Mouse (Mus musculus) embryo, embryonic 11 days (tissue): ENCODE measurements around the gene Tnpo1.
A peak's percentile ranks its signal among the peaks of the same experiment; 100 is the strongest.

Experiments used
- DNase-seq: peaks from one replicate; pipeline ENCODE4 v3.0.0-alpha.2; 2015

The Tnpo1 gene

GRCm38 (mm10) chr13:98926213-98926957 lies at the start of gene Tnpo1:
TSS of gene Tnpo1 (minus strand) at chr13:98926384.
- DNase-seq, result peak; percentile 95

GRCm38 (mm10) chr13:98972090-98972489 lies 45.9 kb upstream of the Tnpo1 start:
- no peak for DNase-seq

DNA sequence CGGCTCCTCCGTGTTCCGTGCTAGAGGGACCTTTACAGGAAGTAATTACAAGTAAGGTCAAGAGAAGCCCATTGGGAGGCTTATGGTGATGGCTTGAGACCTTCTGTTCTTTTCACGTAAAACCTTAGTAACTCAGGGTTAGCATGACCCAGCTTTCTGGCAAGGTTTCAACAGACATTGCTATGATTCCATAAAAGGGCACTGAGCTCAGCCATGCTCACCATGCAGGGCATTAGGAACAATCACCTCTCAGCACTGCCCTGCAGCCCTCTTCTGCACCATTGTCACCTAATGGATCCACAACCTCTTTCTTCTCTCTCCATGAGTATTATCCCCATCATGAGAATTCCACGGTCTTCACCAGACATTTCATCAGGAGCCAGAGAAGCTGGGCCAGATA lies 45.5 kb upstream of the Tnpo1 start:
- DNase-seq, result no peak

DNA sequence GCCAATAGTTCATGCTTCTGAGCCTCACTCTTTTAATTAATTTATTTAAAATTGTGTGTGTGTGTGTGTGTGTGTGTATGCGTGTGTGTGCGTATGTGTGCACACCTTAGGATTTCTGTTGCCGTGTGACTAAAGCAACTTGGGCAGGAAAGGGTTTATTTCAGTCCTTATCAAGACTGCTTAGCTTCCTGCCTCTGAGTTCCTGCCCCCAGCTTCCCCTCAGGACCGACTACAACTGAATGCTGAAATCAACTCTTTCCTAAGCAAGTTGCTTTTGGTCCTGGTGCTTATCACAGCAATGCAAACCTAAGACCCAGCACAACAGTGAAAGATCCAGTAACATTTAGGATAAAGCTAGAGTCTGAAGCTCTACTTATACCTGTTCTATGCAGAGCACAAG lies 42.3 kb upstream of the Tnpo1 start:
- no peak for DNase-seq

DNA sequence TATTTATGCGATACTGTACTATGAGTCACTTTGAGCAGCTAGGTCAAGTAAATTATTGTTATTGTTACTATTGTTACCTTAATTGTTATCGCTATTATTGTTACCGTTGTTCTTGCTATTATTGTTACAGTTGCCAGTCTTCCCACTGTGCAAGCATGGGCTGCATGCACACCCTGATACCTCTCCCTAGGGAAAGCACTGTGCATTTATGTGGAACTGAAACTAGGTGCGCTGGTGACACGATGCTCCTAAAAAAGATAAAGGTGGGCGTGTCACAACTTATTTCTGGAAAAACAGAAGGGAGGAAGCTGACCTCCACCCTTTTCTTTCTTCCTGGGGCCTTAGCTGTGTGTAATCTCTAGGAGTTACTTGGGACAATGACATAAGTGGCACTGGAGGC lies 41.8 kb upstream of the Tnpo1 start:
- DNase-seq, result no peak

GRCm38 (mm10) chr13:98966583-98966982 lies 40.4 kb upstream of the Tnpo1 start:
- no peak for DNase-seq

- DNase-seq, result no peak
These were observed 37.4 kb upstream of the Tnpo1 start for GRCm38 (mm10) chr13:98963612-98964011.

GRCm38 (mm10) chr13:98958177-98958576 lies 32.0 kb upstream of the Tnpo1 start:
- peak; percentile 34 for DNase-seq

GRCm38 (mm10) chr13:98956209-98956608 lies 30.0 kb upstream of the Tnpo1 start:
- no peak for DNase-seq

DNA sequence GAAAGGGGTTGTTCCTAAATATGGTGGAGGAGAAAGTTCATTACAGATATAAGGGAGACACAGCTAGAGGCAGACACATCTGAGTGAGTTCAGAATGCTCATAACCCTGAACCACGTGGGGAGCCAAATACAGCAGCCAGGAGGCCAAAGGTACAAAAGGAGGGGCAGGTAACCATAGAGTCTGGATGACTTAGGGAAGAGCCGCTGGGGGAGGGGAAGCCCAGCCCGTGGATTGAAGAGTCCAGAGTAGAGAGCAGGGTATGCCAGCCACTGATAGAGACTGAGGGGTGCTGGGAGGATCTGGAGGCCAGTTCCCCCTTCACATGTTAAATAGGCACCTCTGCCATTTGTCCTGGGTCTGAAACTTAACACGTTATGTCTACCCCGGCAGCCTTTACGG lies 29.5 kb upstream of the Tnpo1 start:
- DNase-seq, result no peak

- DNase-seq, result no peak
These were observed 29.0 kb upstream of the Tnpo1 start for GRCm38 (mm10) chr13:98955226-98955625.

DNA sequence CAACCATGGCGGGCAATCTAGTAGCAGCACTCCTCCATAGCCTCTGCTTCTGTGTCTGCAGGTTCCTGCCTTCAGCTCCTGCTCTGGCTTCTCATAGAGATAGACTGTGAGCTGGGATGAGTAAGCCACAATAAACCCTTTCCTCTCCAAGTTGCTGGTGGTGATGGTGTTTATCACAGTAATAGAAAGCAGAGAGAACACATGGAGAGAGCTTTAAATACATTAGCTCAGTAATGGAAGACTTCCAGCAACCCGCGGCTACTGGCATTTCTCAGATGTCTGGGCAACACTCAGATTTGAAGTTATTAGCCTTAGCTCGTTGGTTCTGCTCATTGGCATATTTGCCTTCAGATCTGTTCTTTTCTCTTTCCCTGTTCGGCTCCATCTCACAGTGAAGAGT lies 27.6 kb upstream of the Tnpo1 start:
- no peak for DNase-seq

- DNase-seq, result no peak
These were observed 25.8 kb upstream of the Tnpo1 start for GRCm38 (mm10) chr13:98951951-98952350.

DNA sequence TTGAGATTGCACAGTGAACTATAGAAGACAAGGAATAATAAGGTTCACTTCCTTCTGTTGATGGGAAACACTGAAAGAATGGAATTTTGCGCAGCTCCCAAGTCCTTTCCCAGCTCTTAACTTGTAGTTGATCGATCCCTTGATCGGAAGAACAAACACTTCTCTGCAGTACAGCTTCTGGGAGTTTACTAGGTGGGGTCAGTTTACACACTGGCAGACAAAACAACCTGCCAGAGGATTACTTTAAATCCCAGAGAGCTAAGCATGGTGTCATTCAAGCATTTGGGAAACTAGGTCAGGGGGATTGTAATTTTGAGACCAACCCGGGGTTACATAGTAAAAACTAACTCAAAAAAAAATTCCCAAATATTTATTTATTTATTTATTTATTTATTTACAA lies 22.0 kb upstream of the Tnpo1 start:
- no peak for DNase-seq

DNA sequence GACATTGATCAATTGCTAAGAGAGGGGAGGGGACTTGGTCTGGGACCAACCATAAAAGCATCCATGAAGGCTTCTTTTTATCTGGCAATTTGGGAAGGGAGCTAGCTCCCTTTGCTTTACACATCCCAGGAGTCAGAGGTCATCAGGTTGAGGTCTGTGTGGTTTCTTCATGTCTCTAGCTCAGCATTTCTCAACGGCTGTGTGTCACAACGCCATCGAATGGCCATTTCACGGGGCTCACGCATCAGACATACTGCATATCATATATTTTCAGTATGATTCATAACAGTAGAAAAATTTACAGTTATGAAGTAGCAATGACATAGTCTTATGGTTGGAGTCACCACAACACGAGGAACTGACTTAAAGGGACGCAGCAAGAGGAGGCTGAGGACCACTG lies 20.2 kb upstream of the Tnpo1 start:
- no peak for DNase-seq

- DNase-seq, result no peak
These were observed 19.7 kb upstream of the Tnpo1 start for GRCm38 (mm10) chr13:98945908-98946307.

DNA sequence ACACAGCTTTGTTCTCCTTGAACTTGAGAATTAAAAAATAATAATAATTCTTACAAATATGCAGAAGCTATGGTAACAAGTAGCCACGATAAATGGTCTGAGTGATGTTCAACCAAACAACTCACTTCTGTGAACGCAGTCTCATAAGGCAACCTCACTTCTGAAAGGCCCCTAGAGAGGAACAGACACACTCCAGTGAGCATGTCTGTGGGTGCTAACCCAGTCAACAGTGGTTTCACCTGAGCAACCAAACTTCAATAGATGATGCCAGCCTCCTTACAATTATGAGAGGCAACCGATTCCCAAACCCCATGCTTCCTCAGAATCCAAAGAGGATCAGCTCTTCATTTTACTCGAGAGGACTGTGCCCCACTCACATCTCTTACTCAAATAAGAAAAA lies 19.2 kb upstream of the Tnpo1 start:
- no peak for DNase-seq

DNA sequence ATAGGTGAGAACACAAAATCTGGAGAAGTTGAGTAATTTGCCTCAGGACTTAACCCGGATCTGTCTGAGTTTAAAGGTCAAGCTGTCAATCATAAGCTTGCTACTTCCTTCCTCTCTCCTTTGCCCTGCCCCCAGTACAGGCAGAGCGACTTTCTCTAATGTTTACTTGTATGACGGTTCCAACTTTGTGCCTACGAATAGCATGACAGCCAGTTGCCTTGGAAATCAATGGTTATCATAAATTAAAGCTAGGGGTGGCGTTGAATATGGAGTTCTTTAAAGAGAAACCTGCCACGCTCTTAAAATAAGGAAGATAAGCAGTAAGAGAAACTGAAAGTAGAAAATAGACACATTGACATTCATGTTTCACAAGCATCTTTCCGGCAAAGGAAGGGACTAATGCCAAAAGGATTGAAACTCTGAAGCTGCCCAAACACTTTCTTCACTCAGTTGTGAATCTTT lies 18.5 kb upstream of the Tnpo1 start:
- no peak for DNase-seq

DNA sequence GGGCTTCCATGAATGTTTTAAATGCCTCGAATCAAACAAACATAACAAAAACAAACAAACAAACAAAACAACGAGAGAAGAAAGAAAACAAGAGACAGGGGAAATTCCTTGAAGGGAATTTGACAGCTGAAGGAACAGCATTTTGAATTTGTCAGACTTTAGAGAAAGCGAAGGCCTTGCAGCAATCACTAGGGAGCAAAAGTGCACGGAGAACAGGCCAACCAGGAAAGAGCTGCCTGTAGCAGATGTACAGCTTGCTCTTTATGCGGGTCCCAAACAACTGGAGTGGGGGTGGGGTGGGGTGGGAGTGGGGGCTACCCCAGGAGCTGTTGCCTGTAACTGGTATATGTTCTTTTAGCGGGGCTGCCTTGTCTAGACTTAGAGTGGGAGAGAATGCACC lies 16.2 kb upstream of the Tnpo1 start:
- no peak for DNase-seq

- DNase-seq, result no peak
These were observed 15.7 kb upstream of the Tnpo1 start for GRCm38 (mm10) chr13:98941829-98942343.

DNA sequence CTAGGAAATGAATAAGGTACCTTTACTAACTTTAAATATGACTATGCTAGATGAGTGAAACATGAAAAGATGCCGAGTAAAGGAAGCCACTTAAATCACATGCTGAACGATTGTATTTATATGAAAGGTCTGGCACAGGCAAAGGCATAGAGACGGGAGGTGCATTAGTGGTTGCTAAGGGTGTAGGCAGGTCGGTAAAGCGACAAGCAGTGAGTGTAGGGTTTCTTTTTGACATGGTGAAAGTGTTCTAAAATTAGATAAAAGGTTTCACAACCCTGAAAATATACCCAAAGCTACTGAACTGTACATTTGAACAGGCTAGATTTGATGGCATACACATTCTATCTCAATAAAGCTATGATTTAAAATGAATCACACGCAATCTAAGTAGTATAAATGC lies 10.9 kb upstream of the Tnpo1 start:
- no peak for DNase-seq

GRCm38 (mm10) chr13:98928908-98929307 lies 2.7 kb upstream of the Tnpo1 start:
- DNase-seq, result no peak

GRCm38 (mm10) chr13:98926958-98927242 lies 716 bp upstream of the Tnpo1 start:
- DNase-seq, result no peak

DNA sequence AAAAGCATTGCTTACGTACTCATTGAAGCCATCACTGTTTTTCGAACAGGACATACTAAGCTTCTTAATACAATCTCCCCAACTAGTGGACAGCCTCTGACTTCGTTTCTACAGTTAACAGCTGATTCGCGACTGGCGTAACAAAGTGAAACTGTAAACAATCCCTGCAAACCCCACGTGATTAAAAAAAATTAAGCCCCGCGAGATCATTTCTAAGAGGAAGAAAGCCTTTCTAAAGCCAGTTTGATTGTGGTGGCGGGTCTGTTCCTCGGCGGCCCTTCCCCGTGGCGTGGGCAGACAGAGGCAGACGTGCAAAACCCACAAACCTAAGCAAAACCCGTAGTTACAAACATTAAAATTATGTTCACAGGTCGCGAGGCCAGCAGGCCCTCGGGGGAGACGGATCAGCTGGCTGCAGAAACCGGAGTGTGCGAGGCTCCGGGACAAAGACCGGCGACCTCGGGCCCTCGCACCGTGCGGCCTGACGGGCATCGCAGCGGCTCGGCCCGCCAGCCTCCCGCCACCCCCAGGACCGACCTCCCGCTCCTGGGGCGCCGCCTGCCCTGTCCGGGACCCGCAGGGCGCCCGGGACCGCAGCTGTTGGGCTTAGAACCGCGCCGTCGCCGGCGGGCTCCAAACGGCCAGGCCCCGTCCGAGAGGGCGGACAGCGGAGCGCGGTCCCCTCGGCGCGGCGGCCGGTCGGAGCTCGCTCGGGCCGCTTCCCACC lies 535 bp downstream of the Tnpo1 start:
- DNase-seq, result peak; percentile 66
